Mouse (Mus musculus) hematopoietic stem cell, adult 5-6 weeks (primary cell): ENCODE results near the gene Mbnl2. TPM values are rescaled to one million over a fixed set of nuclear protein-coding genes. Genes with fewer than 3 reads are reported as not detected.
"Not testable (repeated sequence)": the region's sequence is repeated elsewhere in the genome, so short reads cannot be mapped to it uniquely, and the experiment has no call there.

Experiments
- ATAC-seq, 2 experiments: fragments of 125-278 bp in 1 of 2; replicated peaks in 1 of 2; 2 replicates each; pipeline ENCODE4 v1.8.0; 2016 to 2017; ENCODE audit warnings: inconsistent platforms in 2 of 2, mild to moderate bottlenecking in 2 of 2, moderate number of reproducible peaks in 2 of 2, low read depth in 1 of 2, moderate TSS enrichment in 1 of 2; ENCODE audit not compliant: low FRiP score in 2 of 2, poor library complexity in 2 of 2, severe bottlenecking in 2 of 2, insufficient read depth in 1 of 2, low TSS enrichment in 1 of 2
- total RNA-seq: library from RNA; stranded (forward); fragments of 172-1452, 232-1000 nt; gene quantifications from 2 replicates; pipeline ENCODE4 v1.2.3, GENCODE M21; 2017

The Mbnl2 gene
- total RNA-seq, 1 experiment from 2014 or later = 78.6 TPM

DNA sequence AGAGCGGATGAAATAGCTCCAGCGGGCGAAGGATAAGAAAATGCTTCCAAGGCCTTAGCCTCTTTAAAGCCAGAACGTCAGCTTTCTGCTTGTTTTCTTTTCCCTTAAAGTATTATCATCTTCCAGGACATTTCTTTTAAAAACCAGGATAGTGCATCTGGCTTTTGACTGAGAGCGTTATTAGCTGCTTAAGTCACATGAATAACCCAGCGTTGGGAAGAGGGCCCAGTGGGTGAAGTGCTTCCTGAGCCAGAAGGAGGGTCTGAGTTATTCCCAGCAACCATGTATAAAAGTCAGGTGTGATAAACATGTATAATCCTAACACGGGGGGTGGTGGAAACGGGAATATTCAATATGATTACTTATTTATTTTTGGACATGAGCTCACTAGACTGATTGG lies 61.4 kb downstream of the Mbnl2 start:
- no peak for ATAC-seq

DNA sequence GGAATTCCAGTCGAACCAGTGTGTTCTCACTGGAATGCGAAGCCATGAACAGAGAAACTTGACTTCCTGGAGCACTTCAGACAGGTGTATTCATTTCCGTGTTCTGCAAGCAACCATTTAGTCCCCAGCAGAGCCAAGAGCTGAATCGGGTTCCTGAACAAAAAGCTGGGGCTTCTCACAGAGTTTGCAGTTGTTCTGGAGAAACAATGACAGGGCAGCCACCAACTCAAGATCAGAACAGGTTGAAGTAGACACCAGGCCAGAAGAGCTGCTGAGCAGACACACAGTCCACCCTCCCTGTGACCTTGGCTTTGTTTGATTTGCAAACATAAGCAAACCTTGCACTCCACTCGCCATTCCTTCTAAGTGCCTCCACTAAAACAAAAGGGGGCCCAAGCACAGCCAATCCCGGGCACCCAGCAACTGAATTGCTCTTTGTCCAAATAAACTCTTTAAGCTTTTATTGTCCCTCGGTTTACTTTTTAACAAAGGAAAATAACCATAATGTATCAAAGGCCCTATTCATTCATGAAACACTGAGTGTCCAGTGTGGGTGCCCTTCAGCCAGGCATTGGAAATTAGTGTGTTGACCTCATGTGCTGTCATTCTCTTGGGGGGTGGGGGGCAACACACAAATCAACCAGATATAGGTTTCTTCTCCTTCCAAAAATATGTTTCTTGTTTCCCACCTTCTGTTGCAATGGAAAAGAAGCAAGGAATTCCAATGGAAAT lies 62.4 kb downstream of the Mbnl2 start:
- no peak for ATAC-seq

DNA sequence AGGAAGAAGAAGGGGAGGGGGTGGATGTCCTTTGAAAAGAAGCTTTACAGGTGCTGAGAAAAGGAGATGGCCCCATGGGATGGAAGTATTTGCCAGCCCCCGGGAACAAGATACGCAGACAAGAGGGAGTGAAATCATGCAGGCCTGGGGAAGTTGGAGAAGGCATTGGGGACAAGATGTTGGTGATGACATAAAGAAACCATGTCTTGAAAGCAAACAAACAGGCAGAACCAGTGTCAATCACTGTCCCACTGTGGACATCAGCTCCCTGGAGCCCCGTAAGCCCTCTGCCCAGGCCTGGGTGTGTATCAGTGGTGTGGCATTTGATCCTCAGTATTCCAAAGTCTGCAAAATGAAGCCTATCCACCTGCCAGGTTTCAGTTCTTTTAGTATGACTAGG lies 63.2 kb downstream of the Mbnl2 start:
- no peak for ATAC-seq

DNA sequence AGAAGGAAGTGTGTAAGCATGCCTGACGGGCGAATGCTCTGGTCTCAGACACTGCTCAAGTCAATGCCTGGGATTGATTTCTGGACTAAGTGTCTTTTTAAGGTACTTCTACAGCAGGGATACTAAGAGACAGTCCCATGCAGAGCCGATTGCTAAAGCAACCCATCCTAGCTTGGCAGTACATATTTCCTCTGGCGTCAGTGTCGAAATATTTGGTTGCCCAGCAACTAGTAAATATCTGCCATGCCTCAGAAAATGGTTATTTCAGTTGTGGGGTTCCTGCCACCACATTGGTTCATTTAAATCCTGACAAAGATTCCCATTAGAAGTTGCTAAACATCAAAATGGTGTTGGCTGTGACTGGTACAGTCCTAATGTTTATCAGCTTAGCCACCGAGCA lies 66.4 kb downstream of the Mbnl2 start:
- ATAC-seq = peak in 1 of 2 experiments; percentile 49; a peak in 1 of 4 replicates

DNA sequence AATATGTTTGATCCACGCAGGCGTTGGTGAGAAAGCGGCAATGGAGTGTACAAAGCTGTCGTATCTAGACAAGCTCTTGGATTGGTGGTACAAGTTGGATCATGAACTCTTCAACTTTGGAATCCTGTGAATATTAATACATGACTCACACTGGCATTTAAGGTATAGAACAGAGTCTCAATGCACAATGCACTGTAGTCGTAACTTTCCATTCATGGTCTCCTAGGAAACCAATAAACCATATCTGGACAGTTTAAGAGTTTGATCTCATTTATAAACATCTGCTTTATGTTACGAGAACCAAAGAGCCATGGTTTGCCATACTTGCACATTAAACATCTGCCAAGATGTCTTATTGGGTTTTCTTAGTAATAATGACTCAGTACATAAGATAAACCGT lies 66.9 kb downstream of the Mbnl2 start:
- no peak for ATAC-seq

DNA sequence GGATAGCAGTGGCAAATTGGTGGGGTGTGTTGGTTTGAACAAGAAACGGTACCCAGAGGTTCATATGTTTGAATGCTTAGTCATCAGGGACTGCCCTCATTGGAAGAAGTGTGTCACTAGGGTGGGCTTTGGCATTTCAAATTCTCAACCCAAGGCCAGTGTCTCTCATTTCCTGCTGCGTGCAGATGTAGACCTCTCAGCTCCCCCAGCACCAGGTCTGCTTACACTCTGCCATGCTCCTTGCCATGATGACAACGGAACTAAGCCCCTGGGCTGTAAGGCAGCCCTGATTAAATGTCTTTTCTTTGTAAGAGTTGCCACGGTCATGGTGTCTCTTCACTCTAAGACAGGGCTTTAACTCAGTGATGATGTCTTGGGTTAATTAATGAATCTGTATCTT lies 69.2 kb downstream of the Mbnl2 start:
- ATAC-seq = no peak

DNA sequence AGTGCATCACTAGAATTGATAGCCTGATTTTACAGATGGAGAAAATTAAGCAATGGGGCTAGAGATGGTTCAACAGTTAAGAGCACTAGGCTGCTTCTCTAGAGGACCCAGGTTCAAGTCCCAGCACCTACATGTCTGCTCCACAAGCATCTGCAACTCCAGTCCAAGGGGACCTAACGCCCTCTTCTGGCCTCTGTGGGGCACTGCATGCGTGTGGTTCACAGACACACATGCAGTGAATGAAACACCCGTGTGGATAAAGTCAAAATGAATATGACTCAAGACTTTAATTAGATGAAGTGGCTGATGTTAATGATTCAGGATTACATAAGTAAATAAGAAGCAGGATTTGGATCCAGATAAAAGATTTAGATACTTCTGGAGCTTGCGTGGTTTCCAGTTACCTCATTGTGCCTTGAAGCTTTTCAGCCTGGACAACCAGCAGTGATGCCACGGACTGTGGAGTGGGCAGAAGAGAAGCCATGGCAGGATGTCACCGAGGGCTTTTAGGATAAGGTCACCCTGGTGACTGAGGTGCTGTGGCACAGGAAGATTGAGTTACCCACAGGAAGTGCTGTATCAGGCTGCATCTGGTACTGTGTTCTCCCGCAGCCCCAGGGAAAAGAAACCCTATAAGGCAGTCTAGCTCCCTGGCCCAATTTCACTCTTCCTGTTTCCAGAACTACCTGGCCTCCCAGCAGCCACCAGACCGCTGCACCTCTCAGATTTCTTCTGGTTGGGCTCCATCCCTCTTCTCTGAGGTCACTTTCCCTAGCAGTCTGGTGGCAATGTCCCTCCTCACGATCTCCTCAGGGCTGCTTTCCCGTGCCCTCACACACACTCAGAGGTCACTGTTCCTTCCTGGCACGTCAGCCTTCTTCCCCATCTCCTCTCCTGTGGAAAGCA lies 72.2 kb downstream of the Mbnl2 start:
- ATAC-seq = peak; percentile 91

DNA sequence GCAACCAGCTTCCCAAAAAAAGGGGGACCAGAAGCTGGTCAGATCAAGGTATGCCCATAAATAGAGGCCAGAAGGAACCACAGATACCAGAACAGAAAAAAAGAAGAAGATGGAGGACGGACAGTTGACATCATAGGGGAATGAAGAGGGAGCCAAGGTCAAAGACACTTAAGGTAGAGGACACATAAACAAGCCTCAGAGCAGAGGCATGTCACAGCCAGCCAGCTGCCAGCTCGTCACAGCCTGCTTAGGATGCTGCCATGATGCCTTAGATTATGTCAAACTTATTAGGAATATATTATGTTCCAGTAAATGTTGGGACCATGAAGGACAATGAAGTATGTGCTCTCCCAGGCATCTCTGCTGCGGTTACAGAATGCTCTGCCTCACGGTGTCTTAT lies 73.9 kb downstream of the Mbnl2 start:
- no peak for ATAC-seq

DNA sequence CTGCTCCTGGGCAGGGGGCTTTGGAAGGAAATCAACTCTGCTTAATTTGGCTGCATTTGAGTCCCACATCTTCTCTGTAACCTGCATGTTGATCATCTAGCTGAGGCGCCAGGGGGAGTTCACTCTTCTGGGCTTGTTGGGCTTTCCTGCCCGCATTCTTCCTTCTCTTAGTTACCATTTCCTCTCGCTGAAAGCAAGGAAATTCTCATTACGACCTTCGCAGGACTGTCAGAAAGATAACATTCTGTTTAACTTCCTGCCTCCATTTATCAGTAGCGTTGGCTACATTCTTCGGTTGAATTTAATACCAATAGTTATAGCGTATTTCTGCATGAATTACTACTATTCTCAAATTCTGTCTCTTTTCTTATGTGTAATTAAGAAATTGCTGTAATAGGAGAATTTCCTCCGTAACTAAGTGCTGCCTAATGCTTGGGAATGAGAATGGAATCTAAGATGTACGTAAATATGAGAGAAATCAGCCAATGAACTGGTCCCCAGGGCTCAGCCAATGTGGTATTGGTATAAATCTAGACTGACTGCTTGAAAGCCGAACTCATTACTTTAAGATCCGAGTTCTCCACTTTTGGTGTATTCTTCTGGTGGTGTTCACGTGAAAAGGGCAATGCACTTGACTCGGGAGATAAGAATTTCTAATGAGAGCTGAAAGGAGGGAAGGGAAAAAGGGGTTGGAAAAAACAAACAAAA lies 76.8 kb downstream of the Mbnl2 start:
- ATAC-seq = peak; percentile 18 to 39; a peak in 3 of 4 replicates

DNA sequence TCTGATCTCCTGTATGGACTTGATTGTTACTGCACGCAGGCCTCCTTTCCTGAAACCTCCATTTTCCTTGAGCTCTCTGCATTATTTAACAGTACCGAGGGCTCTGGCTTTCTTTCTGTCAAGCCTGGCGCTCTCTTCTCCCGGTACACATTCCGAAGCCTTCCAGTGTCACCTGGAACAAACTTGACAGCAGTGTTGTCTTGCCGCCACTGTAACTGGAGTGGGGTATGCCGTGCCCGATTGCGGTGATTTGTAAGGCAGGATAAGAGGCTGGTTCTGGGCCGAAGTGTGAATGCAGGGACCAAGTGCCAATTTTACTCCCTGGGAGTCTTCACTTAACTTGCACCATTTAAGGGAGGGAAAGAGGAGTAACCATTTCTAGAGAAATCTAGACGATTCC lies 77.7 kb downstream of the Mbnl2 start:
- no peak for ATAC-seq

DNA sequence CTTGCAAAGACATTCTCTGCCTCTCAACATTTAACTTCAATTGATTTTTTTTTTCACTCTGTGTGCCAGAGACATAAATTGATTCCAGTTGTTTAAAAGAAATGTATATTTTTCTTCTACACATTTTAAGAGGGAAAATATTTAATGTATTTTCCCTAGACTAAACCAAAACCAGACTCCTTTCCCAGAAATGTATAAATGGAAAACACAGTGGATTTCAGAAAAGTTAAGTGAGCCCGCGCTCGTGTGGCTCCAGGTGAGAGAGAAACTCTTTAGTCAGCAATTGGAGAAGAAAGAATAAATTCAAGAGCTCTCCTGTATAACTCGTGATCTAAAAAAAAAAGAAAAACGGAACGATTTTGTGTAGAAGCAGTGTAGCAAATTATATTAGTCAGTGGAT lies 79.1 kb downstream of the Mbnl2 start:
- ATAC-seq = no peak

DNA sequence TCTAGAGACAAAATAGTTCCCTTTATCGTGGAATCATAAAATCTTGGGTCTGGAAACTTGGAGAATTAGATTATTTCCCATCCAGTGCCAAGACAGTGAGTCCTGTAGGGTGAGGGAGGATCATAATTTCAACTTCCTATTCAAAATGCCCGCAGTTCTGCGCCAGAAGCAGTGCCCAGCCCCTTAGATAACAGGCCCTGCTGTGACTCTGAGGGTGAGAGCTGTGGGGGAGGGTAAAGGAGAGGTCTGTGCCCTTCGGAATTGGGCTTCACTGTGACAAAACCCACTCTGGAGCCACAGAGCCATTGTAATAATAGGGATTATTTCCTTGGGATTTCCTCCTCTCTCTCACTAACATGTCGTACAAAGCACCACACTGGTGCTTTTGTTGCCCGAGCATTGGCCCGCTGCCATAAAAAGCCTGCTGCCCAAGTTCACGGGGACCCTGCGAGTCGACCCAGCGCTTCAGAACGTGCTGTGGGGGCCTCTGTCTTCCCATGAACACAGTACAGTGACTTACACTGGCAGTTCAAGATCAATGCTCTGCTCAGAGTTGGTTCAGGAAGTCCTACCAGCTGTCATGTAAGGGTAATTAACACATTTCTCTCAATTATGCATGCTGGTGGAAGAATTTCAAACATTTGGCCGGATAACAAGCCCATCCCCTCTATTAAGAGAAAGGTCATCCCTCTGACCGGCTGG lies 79.7 kb downstream of the Mbnl2 start:
- ATAC-seq = peak; percentile 57 to 63; a peak in 3 of 4 replicates

DNA sequence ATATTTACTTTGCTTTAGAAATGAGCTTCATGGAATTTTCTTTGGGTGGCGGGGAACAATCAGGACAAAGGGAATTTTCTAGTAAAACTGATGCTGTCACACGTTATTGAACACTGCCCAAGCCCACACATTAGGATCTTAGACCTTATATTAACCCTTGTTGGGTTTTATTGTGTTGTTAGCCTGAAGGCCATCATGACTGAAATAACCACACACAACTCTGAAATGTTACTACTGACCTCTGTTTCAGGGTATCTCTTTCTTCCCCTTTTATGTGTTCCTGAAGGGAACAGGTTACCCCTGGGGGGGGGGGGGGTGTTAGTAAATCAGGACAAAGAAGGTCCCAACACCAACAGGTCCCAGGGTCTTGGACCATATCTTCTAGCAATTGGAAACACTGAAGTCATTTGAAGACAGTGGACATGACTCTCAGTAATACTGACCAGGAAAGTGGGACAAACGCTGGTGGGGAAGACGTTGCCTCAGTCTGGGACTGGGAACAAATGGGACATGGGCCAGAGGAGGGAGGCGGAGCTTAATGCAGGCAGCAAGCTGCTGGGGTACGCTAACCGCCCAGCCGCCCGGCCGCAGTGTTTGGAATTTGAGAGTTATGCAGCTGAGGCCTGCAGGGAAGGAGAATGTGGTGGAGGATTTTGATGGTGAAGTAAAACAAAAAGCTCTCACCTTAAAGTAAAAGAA lies 80.4 kb downstream of the Mbnl2 start:
- no peak for ATAC-seq

DNA sequence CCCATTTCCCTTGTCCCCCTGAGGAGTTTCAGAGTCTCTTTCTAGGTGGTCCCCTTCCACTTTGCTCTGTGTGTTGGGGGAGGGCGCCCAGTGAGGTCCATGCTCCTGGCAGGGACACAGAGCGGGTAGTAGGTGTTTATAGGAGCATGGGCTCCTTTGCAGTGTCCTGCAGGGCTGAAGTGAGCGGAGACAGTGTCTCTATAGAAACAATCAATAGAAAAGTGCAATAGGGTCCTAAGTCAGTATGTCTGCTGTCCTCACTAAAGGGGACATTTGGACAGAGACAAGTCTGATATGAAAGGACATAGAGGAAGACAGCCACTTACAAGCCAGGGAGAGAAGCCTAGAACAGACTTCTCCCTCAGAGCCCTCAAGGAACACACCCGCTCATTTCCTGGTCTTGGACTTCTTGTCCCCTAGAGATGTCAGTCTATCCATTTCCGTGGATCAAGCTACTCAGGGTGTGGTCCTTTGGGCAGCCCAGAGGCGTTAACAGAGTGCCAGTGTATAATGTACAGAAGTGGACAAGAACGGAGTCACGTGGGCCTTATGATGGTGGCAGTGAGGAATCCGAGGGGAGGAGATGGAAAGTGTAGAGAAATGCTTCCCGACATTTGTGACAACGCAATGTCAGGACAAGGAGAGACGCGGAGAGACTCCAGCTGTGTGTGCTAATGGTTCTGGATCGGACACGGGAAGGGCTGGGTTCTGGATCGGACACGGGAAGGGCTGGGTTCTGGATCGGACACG lies 82.0 kb downstream of the Mbnl2 start:
- no peak for ATAC-seq

DNA sequence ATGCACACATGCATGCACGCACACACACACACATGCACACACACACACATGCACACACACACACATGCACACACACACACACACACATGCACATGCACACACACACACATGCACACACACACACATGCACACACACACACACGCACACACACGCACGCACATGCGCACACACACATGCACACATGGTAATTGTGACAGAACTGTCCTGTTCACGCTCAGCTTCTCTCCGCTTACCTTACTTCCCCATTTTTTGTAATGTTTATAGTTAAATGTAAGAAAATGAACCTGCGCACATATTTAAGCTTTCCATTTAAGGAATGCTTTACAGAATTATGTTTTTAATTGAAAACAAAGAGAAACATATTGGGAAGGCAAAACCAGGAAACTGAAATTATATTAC lies 84.1 kb downstream of the Mbnl2 start:
- not testable (repeated sequence) for ATAC-seq

DNA sequence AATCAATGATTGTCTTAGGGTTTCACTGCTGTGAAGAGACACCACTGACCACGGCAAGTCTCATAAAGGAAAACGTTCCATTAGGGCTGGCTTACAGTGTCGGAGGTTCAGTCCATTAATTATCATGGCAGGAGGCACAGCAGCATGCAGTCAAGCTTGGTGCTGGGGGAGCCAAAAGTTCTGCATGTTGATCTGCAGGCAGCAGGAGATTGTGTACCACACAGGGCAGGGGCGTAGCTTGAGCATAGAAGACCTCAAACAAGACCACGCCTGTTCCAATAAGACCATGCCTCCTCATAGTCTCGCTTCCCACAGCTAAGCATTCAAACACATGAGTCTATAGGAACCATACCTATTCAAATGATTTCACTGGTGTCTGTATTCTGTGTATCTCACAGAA lies 85.7 kb downstream of the Mbnl2 start:
- no peak for ATAC-seq
